Mouse (Mus musculus) myocyte (in vitro differentiated cells): ENCODE data around the gene Scn1b.
A peak's percentile ranks its signal among the peaks of the same experiment; 100 is the strongest.

ENCODE experiments used
- CEBPB ChIP-seq: IDR thresholded peaks from 2 replicates; pipeline ENCODE4 v1.6.1; 2011; ENCODE audit warnings: mild to moderate bottlenecking, moderate library complexity; ENCODE audit not compliant: poor library complexity, insufficient read depth, severe bottlenecking
- E2F4 ChIP-seq: IDR thresholded peaks from one replicate; pipeline ENCODE4 v1.6.1; 2011; ENCODE audit warnings: mild to moderate bottlenecking, control low read depth, moderate library complexity; ENCODE audit not compliant: insufficient read depth
- MAX ChIP-seq: IDR thresholded peaks from one replicate; pipeline ENCODE4 v1.6.1; 2011; ENCODE audit warnings: low read depth, mild to moderate bottlenecking, control low read depth
- MYOD1 ChIP-seq, 3 experiments: IDR thresholded peaks; one replicate each; pipeline ENCODE4 v1.6.1; 2011; ENCODE audit warnings: control low read depth in 2 of 3, low read depth in 2 of 3, mild to moderate bottlenecking in 2 of 3, moderate library complexity in 1 of 3; ENCODE audit not compliant: insufficient read length in 2 of 3, control insufficient read depth in 1 of 3
- MYOG ChIP-seq, 3 experiments: IDR thresholded peaks; one replicate each; pipeline ENCODE4 v1.6.1; 2011; ENCODE audit warnings: control low read depth in 2 of 3, low read depth in 2 of 3, mild to moderate bottlenecking in 2 of 3; ENCODE audit not compliant: insufficient read length in 2 of 3, control insufficient read depth in 1 of 3, insufficient read depth in 1 of 3
- POLR2A ChIP-seq: IDR thresholded peaks from one replicate; pipeline ENCODE4 v1.6.1; 2011; ENCODE audit warnings: low read depth, mild to moderate bottlenecking, control low read depth, moderate library complexity; ENCODE audit not compliant: insufficient read length
- POLR2AphosphoS2 ChIP-seq: IDR thresholded peaks from one replicate; pipeline ENCODE4 v1.6.1; 2011; ENCODE audit warnings: low read depth, control low read depth; ENCODE audit not compliant: insufficient read length
- REST ChIP-seq: IDR thresholded peaks from one replicate; pipeline ENCODE4 v1.6.1; 2011; ENCODE audit warnings: mild to moderate bottlenecking, control low read depth, moderate library complexity; ENCODE audit not compliant: insufficient read depth, insufficient read length
- SRF ChIP-seq: IDR thresholded peaks from one replicate; pipeline ENCODE4 v1.6.1; 2011; ENCODE audit warnings: low read depth; ENCODE audit not compliant: control insufficient read depth, insufficient read length
- TCF12 ChIP-seq: IDR thresholded peaks from one replicate; pipeline ENCODE4 v1.6.1; 2011; ENCODE audit warnings: mild to moderate bottlenecking, control low read depth; ENCODE audit not compliant: poor library complexity, insufficient read depth, severe bottlenecking
- TCF3 ChIP-seq: IDR thresholded peaks from one replicate; pipeline ENCODE4 v1.6.1; 2011; ENCODE audit warnings: low read depth, control low read depth; ENCODE audit not compliant: insufficient read length
- USF1 ChIP-seq: IDR thresholded peaks from one replicate; pipeline ENCODE4 v1.6.1; 2011; ENCODE audit warnings: low read depth, mild to moderate bottlenecking, control low read depth, moderate library complexity

DNA sequence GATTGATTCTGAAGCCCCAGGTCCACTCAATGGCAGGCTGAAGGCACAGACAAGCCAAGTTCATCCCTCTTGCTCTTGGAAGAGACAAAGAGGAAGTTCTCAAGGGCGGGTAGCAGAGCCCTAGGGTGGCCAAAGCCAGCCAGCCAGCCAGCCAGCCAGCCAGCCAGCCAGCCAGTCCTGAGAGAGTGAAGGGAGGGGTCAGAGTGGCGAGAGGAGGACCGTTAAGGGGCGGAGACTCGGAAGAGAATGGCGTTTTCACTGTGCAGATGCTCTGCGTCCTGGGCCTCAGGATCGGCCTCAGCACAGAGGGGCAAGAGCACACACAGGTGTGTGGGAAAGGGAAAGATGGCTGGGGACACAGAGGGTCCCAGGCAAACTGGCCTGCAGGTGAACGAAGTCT lies 22.0 kb upstream of the Scn1b start:
- TF ChIP-seq REST (no peak), SRF (no peak), MYOG (IDR thresholded peaks at IDR 0.05; ENCODE audit: control insufficient read depth in 1 of 3, insufficient read depth in 1 of 3, insufficient read length in 2 of 3, low read depth in 2 of 3) (no peak), POLR2A (peak; percentile 38), USF1 (no peak), TCF12 (no peak), MAX (no peak), E2F4 (no peak), POLR2AphosphoS2 (peak; percentile 31), MYOD1 (IDR thresholded peaks at IDR 0.05; ENCODE audit: control insufficient read depth in 1 of 3, insufficient read length in 2 of 3, low read depth in 2 of 3) (no peak), CEBPB (no peak), TCF3 (no peak)
